Mouse (Mus musculus): Measurements from ENCODE around the gene Dcdc2b.

Dcdc2b gene

DNA sequence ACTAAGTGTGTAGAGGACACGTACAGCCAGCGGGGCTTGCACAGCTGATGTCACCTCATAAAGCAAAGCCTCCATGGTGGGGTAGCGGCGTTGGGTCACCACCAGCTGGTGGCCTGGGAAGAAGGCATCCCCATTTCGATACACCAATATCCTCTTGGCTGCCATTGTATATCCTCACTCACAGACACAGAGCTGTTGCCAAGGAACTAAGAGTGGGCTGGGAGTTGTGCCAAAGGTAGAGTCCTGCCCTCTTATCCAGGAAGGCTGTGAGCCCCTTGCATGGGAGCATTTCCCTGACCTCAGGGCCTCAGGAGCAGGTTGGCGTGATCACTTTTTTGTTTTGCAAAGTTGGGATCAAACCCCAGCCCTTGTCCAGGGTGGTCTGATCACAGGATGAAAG lies at the start of gene Dcdc2b:
Gene Dcdc2b (minus strand): TSS at position 165 of the 400 bp plus-strand sequence.
- DNase-seq (ENCODE audit: low spot score in 2 of 2), result no peak

DNA sequence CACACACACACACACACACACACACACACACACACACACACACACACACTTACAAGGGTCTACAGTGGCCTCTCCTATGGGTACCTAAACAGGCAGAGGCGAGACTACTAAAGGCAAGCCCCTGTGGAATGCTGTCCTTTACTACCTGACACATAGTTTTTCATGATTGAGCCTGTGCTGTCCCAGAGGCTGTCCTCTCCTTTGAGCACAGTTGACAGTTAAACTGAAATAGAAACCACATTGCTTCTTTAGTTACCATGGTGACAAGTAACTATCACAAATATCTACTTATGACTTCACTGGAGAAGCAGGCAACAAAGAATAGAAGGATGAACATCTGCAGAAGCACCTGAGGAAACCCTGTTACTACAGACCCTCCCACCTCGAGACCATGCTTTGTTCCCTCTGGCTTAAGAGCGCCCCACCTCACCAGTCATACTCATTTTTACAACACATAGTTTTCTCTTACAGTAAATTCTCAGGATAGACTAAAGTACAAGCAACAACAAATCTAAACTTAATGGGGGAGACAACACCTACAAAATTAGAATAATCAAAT lies 48.3 kb upstream of the Dcdc2b start:
- DNase-seq (ENCODE audit: low spot score in 2 of 2), result no peak

DNA sequence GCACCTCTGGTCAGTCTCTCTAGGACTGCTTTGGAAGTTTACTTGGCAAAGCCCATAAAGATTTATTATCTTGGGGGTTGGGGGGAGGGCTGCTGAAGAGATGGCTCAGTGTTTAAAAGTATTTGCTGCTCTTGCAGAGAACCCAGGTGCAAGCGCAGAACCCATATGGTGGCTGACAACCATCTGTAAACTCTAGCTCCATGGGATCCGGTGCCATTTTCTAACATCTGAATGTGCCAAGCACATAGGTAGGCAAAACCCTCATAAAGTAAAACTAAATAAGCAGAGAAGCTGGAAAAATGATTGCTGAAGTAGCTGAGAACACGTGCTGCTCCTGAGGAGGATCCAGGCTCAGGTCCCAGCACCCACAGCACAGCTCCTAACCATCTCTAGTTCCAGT lies 47.5 kb upstream of the Dcdc2b start:
- peak in 1 of 2 experiments; percentile 48 for DNase-seq (ENCODE audit: low spot score in 2 of 2)

DNA sequence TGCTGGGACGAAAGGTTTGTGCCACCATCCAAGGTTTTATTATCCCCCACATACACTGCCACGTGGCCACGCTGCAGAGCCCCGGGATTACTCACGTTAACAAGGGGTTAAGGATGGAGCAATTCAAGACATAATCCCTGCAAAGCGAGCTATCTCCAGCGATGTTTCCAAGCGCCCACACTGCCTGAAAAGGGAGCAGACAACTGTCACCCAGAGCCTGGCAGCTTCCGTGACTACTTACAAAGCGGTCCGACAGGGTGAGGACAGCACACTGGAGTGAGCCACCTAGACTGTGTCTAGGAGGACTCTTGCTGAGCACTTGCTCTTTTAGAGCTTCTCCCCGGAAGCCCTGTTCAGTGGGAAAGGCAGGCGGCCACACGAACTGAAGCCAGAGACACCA lies 40.7 kb upstream of the Dcdc2b start:
- DNase-seq (ENCODE audit: low spot score in 2 of 2), result no peak

DNA sequence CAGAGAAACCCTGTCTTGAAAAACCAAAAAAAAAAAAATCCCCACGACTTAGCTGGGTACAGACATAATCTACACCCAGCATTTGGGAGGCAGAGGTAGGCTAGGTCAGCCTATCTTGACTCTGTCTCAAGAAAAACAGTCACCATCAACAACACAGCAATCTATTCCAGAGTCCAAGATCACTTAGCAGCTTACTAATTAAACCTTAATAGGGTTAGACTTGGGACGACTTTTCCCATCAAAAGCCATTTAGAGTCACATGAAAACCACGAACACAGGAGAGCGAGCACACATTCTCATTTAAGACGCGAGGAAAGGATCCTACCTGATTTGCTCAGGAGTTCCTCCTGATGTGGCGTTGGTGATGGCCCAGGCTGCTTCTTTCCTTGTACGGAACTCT lies 36.3 kb upstream of the Dcdc2b start:
- no peak for DNase-seq (ENCODE audit: low spot score in 2 of 2)

DNA sequence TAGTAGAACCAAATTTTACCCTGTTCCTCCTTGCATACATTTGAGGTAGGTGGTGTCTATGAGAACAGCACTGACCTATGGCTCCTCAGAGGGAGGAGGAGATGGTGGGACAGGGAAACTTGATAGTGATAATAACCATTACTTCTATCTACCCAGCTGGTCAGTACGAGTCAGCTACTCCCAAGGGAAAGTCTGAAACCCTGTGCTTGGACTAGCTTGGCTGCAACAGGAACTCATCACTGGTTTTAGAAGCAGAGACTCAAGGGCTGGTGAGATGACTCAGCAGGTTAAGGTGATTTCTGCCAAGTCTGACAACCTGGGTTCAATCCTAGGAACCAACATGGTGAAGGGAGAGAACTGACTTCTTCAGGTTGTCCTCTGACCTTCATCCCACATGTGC lies 34.6 kb upstream of the Dcdc2b start:
- no peak for DNase-seq (ENCODE audit: low spot score in 2 of 2)

DNA sequence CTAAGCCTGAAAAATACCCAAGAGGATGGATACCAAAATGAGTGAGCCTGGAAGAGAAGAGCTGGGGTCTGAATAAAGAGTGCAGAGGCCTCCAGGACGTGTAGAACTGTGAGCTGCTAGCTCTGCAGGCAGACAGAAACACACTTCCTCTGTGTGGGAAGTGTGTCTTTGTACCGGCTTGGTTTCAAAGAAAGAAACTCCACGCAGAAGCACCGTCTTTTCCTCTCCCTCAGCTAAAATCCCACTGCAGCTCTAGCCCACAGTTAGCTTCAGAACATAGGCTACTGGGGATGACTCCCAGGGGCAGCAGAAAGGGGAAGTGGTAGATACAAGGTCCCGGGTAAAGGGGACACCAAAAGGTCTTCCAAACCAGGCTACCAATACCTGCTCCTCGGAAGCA lies 31.1 kb upstream of the Dcdc2b start:
- no peak for DNase-seq (ENCODE audit: low spot score in 2 of 2)

DNA sequence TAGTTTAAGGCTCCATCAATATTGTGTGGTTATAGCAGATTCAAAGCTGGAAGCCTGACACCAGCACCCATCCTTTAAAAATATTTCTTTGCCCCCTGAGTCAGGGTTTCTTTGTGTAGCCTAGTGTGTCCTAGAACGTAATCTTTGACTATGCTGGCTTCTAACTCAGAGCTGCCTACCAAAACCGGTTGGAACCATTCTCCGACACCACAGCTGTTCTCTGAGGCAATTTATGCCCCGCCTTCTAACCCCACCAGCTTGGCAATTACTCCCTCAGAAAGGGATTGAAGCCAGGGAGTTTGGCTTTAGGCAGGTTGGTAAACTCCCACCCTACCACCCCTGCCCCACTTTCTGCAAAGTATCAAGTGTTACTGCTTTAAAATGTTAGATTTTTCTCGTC lies 27.7 kb upstream of the Dcdc2b start:
- DNase-seq (ENCODE audit: low spot score in 2 of 2), result no peak

DNA sequence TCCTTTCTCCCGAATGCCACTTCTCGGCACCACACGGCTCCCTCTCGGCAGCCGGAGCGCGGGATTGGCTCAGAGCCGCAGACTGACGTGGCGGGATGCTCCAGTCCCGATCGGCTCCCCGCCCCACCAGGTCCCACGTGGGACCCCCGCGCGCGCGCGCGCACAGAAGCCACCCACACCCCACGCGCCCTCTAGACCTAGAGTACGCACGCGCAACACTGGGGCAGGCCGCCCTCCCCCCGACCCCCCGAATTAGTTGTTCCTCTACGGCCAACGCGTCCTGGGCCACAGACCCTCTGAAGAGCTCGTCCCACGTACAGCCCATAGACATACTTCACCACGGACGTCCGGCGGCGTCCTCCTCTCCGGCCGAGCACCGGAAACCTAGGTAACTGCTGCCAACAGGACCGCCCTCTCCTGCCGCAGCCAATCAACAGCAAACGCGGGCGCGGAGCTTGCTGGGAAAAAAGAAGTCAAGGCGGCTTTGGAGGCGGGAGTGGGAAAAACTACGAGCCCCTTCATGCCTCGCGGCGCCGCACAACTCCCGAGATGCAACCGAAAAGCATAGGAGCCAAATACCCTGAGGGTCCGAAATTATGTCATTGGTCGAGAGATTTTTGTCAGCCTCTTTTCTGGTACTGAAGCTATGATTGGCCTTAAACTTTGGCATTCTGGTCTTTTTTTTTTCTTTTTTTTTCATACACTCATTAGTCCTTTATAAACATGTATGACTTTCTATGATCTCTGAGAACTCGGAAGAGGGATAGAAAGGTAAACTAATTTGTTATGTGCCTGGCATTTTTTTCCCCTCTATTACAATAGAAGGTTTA lies 26.8 kb upstream of the Dcdc2b start, which contains the start of gene Txlna:
Gene Txlna (minus strand): TSS at position 428 of the 830 bp plus-strand sequence.
- peak; percentile 91 to 98 for DNase-seq (ENCODE audit: low spot score in 2 of 2)

DNA sequence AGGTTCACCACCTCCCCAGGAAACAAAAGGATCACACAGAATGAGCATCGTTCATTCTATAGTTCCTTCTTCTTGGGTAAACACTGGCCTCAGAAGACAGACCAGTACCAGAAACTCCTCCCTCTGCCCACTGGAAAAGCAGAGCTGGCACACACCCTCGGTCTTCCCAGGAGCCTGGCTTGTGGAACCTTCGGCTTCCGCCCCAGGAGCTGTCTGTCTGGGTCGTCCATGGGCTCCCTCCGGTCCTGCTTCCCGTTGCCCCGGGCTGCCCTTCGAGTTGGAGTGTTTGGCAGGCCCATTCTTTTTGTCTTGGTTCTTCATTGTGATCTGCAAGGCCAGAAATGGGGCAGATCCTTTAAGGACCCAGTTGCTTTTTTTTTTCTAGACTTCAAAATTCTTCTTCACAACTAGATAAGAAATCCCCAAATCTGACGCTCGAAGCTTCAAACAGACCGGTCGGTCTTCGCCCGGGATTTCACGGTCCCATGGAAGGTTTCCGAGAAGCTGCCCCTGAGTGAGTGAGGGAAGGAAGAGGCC lies 26.1 kb upstream of the Dcdc2b start:
- DNase-seq (ENCODE audit: low spot score in 2 of 2), result no peak

DNA sequence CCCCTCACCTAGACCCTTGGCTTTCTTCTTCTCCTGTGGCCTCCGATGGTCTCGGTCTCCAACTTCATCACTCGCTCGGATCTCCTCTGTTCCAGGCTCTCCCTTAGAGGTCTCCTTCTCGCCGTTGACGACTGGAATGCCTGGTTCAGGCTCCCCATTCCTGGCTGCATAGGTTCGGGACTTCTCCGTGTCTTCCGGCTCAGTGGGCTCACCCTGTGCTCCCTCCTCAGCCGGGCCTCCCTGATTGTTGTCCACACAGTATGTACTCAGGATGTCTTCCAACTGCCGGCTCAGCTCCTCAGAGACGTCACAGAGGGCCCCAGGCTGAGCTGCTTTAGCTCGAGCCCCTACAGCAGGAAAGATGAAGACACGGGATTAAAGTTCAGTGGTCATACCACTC lies 25.2 kb upstream of the Dcdc2b start:
- DNase-seq (ENCODE audit: low spot score in 2 of 2), result no peak

DNA sequence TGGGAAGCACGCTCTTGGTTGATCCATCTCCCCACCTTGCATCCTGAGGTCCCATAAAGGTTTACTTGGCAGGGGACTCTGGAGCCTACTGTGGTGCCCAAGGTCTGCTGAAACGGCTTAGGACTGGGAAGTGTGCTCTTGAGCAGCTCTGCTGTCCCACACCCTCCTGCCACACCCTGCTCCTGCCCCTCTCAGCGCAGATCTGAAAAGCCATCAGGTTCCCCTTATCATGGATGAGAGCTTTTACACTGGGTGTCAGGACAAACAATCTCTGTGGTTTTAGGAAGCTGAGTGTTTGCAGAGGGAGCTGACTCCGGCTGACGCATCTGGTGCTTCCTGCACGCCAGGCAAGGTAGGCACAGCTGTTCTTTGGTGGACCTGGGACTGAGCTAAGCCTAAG lies 19.8 kb upstream of the Dcdc2b start:
- no peak for DNase-seq (ENCODE audit: low spot score in 2 of 2)

DNA sequence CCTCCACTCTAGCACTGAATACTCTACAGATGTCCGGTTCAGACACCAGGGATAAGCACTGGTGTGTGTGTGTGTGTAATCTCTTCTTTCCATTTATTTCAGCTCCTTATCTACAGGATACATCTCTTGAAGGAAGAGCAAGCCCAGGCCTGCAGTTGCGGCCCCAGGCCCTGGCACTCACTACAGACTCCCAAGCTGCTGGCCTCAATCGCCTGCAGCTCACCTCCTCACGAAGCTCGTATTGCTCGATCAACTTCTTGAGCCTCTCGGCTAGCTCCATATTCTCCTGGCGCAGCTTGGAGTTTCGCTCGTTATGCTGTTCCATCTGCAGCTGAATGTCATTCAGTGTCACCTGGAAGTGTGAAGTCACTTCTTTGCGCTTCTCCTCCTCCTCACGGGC lies 17.8 kb upstream of the Dcdc2b start:
- no peak for DNase-seq (ENCODE audit: low spot score in 2 of 2)

DNA sequence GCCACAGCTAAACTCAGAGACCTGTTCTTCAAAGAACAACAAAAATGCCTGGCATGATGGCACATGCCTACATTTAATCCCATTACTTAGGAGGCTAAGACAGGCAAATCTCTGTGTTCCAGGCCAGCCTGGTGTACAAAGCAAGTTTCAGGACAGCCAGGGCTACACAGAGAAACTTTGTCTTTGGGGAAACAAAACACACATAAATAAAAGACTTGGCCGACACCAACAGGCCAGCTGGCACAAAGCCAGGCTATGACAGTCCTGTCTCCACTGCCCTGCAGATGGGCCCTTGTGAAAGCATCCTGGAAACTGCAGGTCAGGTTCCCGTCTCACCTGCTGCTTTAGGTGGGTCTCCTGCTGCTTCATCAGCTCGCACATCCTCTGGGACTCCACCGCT lies 16.9 kb upstream of the Dcdc2b start:
- no peak for DNase-seq (ENCODE audit: low spot score in 2 of 2)

DNA sequence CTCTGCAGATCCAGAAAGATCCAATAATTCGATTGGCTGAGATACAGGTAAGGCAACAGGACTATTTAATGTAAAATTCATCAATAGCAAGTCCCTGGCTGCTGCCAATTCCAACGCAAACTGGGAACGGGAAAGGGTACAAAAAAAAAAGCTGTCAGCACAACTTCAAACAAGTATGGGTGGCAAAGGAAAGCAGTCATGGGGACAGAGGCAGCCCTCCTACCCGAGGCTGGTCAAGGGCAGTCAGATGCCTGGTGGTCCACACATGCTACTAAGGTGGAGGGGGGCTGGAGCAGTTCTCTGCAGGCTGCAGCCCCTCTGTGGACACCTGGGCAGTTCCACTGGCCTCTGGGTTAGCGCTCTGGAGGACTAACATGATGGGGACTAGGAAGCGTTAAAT lies 12.0 kb upstream of the Dcdc2b start:
- DNase-seq (ENCODE audit: low spot score in 2 of 2), result no peak

DNA sequence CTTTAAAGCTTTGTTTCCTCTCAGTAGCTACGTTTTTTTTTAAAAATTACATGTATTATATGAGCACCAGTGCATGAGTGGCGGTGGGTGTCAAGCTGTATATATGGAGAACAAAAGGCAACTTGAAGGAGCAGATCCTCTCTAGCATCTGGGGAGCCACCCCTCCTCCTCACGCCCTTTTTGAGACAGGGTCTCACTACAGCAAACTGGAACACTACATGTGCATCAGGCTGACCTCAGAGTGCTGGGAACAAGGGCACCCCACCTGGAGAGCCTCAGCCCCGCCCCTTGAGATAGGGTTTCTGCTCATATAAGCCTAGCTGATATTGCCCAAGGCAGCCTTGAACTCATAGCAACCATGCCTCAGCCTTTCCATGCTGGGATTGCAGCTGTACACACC lies 11.4 kb upstream of the Dcdc2b start:
- no peak for DNase-seq (ENCODE audit: low spot score in 2 of 2)

DNA sequence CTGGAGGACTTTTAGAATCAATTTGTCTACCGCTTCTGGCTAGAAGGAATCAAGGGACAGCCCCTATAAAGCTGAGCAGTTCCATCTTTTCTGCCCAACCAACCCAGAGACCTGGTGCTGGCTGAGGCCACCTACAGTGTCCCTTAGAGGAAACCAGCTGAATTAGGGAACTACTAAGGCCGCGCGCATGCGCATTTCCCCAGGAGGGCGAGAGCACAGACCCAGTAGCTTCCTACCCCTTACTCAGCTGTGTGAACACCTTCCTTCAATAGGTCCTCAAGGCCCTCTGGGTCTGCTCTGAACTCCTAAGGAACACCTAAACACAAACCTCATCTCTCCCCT lies 10.9 kb upstream of the Dcdc2b start:
- DNase-seq (ENCODE audit: low spot score in 2 of 2), result peak in 1 of 2 experiments; percentile 66

DNA sequence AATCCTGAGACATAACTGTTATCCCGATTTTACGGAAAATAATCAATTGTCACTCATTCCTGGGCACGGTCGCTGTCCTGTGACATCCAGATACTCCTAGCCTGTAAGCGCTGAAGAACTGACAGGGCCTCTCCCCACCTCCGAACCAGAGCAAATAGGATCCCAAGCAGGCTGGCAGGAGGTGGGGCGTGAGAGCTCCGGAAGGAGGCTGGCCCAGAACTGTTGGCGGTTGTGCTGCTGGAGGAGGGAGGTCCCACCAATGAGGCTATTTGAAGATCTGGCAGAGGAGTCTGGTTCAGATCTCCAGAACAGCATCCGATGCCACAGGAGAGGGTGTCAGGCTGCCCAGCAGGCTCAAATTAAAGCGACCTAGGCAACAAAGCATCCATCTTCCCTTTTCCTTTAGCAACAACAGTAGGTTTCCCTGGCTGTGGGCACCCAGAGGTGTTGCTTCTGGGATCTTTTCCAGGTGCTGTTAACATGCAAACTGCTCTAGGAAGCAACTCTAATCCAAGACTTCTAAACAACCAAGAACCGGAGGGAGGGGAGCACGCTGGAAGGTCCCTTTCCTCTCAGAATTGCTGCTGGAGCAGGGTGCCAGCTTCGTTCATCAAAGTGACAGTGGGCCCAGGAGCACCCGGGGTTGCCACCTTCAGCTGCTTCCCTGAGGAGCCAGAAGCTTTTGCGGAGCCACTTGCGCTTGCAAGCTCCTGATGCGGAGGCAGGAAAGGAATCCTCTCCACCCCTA lies 10.4 kb upstream of the Dcdc2b start:
- DNase-seq (ENCODE audit: low spot score in 2 of 2), result peak; percentile 90 to 91

DNA sequence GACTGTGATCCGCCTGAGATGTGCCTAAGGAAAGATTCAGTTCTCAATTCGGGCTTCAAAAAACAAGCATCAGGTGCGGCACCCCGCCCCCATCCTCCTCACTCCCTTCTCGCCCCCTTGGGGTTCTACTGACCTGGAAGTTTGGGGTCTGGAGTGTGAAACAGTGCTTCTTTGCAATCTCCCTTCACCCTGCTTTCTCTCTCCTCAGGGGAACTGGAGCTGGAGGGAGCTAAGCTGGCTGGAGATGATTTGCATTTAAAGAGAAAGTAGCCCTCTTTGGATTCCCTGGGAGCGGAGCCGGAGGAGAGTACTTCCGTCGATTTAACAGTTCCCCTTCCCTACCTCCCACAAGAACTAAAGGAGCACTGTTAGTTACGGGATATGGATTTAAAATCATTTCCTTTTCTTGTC lies 9.6 kb upstream of the Dcdc2b start, which contains the start of gene Ccdc28b:
Gene Ccdc28b (minus strand): TSS at position 267 of the 411 bp plus-strand sequence.
- DNase-seq (ENCODE audit: low spot score in 2 of 2), result peak in 1 of 2 experiments; percentile 69

DNA sequence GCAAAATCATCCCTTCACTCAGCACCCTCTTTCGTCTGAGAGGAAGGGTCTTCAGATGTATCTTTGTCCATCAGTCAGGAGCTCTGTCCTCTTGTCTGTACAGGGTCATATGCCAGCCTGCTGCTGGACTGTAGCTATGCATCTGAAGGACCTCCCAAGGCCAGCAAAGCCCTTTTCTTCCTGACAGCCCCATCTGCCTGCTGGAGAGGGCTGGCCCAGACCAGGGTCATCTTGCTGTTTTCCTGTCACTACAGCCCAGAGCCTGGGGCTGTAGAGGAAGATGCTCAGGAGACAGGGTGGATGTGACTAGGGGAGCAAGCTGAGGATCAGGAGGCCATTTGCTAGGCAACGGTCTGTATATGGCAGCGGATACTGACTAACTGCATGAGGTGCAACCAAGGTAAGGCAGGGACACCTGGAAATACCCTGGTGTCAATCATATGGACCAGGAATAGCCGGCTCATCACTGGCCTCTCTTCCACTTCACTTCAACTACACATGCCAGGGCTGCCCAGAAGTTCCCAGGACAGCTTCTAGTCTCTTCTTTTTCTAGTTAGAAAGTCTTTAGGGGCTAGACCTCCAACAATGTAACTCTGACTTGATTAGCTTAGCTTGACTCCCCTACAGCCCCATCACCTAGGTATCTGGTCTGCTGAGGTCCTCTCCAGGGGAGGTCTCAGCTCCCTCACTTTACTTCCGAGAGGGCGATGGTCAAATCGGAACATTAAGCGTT lies 8.9 kb upstream of the Dcdc2b start:
- no peak for DNase-seq (ENCODE audit: low spot score in 2 of 2)

DNA sequence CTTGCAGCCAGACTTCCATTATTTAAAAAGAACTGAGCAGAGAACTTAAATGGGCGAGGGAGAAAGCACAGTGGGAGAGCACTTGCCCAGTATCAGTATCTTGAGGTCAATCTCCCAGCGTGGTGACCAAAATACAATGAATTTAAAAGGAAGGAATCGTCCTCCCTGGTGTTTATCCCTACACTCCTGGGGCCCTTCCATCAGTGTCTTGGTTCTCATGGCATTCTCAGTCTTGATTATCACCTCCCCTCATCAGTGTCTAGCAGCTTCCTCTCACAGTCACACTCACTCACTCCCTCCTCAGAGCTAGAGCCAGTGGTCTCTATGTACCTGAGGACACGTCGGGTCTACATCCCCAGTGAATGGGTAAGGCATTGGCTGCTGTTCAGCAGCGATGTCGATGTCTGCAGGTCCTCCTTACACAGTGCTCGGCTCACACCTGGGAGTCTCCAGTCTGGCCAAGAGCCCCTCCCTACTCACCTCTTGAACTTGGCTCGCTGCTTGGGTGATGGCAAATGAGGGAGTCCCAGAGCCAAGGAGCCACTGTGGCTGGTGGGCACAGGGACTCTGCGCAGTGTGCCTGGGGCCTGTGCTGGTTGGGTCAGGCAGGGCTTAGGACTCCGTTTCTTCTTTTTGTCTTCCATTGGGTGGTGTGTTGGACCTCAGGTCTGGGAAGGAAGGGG lies 8.2 kb upstream of the Dcdc2b start:
- DNase-seq (ENCODE audit: low spot score in 2 of 2), result no peak
